Mouse (Mus musculus) embryo, embryonic 10.5 days (tissue): ENCODE measurements at regions not wholly inside any gene's neighbourhood (a gene's known extent, or its start where the extent isn't known, plus 50 kb on each side); places are given as distances from the start of the nearest gene placed in this dataset.
A peak's percentile ranks its signal among the peaks of the same experiment; 100 is the strongest.

Experiments used
- DNase-seq: peaks from one replicate; pipeline ENCODE4 v3.0.0-alpha.2; 2015; ENCODE audit warnings: low spot score

DNA sequence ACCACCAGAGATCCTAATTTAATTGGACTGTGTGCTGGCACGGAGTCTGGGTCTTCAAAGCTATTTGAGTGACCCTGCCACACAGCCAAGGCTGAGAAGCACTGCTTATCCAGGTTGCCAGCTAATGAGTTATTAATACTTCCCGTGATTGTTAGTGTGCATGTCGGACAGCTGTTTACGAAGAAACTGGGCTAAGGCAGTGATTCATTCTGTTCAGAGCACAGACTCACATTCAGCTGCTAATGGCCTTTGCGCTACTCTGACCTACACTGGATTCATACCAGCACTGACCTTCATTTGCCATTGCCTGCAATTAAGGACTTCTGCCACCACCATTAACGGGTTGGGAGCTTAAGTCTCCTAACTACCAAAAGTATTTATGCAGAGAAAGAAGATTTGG lies 156.7 kb upstream of the Dppa4 start:
- DNase-seq, result no peak

DNA sequence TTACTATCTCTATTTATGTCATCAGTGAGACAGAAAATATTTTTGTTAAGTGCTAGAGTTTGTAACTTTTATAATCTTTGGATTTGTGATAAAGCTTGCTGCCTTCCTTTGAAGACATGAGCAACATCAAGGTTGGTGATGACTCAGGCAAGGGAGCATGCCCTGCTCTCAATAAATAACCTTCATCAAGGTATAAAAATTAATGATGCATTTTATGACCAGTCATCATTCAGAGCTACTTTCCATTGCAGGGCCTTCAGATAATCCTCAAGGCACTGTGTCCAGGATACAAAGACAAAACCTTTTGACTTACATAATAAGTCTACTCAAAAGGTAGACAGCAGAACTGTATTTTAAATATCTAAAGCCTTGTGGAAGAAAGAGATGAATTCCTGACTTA lies 156.2 kb upstream of the Dppa4 start:
- no peak for DNase-seq

DNA sequence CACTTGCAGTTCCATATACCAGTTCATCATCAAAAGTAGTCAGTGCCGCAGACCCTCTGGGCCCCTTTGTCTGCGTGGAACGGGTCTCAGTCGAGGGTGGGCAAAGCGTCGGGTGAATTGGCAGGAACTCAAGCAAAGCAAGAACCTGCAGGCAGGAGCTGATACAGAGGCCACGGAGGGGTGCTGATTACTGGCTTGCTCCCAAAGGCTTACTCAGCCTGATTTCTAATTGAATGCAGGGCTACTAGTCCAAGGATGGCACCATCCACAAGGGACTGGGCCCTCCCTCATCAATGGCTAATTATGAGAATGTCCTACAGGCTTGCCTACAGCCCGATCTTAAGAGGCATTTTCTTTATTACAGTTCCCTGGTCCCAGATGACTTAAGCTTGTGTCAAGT lies 128.2 kb upstream of the Dppa4 start:
- DNase-seq, result no peak

DNA sequence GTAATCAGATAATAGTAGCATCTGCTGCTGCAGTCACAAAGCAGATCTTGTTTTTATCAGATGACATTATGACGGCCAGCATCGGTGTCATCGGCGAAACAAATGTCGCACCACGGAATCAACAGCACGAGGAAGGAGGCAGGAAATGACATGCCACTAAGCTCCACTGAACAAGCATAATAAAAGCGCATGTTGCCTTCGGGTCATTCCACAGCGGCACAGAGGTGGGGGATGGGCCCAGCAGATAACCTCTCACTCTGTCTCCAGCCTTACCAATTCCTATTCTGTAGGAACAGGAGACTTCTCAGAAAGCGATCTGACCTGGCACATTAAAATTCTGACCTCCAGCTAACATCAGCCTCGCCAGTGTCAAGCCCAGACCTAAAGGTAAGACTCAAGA lies 93.1 kb upstream of the Dppa4 start:
- peak; percentile 1 for DNase-seq

DNA sequence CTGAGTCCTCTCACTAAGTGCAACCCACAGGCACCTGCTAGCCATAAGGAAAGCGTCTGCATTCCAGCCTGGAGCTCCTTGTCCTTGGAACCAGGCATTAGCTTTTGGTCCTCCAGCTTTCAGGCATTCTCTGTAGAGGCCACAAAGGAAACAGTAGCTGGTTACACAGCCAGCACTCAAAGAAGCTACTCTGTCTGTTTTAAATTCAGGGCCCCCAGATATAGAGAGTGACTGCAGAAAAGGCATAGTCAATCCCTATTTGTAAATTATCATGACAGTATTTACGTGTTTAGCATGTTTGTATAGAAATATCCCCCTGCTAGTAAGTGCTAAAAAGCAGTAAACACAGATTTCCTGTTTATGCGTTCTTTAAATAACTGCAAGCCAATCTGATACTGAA lies 91.3 kb upstream of the Dppa4 start:
- no peak for DNase-seq

DNA sequence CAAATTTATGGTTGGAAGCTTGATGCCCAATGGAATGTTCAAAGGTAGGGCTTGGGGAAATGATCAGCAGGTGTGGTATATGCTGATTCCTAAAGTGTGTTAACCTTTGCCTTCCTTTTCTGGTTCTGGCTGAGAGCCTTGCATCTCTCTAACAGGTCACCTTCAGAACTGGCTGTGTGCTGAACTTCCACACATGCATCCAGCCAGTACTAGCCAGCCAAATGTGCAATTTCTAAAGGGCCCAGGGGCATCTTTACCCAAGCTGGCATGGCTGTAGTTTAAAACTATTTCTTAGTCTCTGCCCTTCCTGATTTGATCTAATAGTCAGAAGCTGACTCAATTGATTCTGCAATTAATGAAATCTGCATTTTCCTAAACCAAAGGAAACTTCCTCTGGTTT lies 68.6 kb upstream of the Dppa4 start:
- no peak for DNase-seq
